Mouse (Mus musculus) embryonic facial prominence, embryonic 11.5 days (tissue): ENCODE measurements at regions not wholly inside any gene's neighbourhood (a gene's known extent, or its start where the extent isn't known, plus 50 kb on each side); places are given as distances from the start of the nearest gene placed in this dataset.

Source experiments
- ATAC-seq: fragments of 200-750 bp; cut with Nextera tagmentation; replicated peaks from 2 replicates; pipeline ENCODE4 v1.8.0; 2017; ENCODE audit warnings: low read depth; ENCODE audit not compliant: insufficient number of reproducible peaks, low FRiP score, low TSS enrichment
- DNase-seq: peaks from one replicate; pipeline ENCODE4 v3.0.0-alpha.2; 2015; ENCODE audit warnings: low spot score
- H3K27ac ChIP-seq: fragments of 300-500 bp; sonication (generic); replicated peaks from 2 replicates; pipeline ENCODE4 v1.5.1; 2014; ENCODE audit warnings: mild to moderate bottlenecking, low read depth, low read length, control low read depth
- H3K27me3 ChIP-seq: fragments of 300-500 bp; sonication (generic); 2 replicates; pipeline ENCODE4 v1.6.1; 2014; ENCODE audit warnings: mild to moderate bottlenecking, low read length, moderate library complexity, mixed read lengths; ENCODE audit not compliant: control insufficient read depth, insufficient read depth
- H3K36me3 ChIP-seq: fragments of 300-500 bp; sonication (generic); replicated peaks from 2 replicates; pipeline ENCODE4 v1.6.1; 2014; ENCODE audit warnings: low read depth, mild to moderate bottlenecking, low read length, moderate library complexity, mixed read lengths; ENCODE audit not compliant: control insufficient read depth, insufficient read depth
- H3K4me1 ChIP-seq: fragments of 300-500 bp; sonication (generic); 2 replicates; pipeline ENCODE4 v1.6.1; 2014; ENCODE audit warnings: low read length, mixed read lengths; ENCODE audit not compliant: control insufficient read depth, insufficient read depth
- H3K4me2 ChIP-seq: fragments of 300-500 bp; sonication (generic); 2 replicates; pipeline ENCODE4 v1.6.1; 2014; ENCODE audit warnings: low read depth, mild to moderate bottlenecking, control low read depth, low read length, moderate library complexity
- H3K4me3 ChIP-seq: fragments of 300-500 bp; sonication (generic); 2 replicates; pipeline ENCODE4 v1.5.1; 2014; ENCODE audit warnings: low read depth, low read length, control low read depth
- H3K9ac ChIP-seq: fragments of 300-500 bp; sonication (generic); replicated peaks from 2 replicates; pipeline ENCODE4 v1.6.1; 2014; ENCODE audit warnings: mild to moderate bottlenecking, control low read depth, low read length
- H3K9me3 ChIP-seq: fragments of 300-500 bp; sonication (generic); replicated peaks from 2 replicates; pipeline ENCODE4 v1.6.1; 2016; ENCODE audit warnings: mild to moderate bottlenecking, low read length, inconsistent platforms, mixed read lengths; ENCODE audit not compliant: control insufficient read depth
- WGBS: fragments of 180-500 bp; shearing (Covaris S2); extraction: QIAGEN DNeasy Blood & Tissue Kit; methylation state at CpG from one replicate; pipeline ENCODE4 v1.1.7; 2014; 5-methylcytosine and 5-hydroxymethylcytosine counted together

DNA sequence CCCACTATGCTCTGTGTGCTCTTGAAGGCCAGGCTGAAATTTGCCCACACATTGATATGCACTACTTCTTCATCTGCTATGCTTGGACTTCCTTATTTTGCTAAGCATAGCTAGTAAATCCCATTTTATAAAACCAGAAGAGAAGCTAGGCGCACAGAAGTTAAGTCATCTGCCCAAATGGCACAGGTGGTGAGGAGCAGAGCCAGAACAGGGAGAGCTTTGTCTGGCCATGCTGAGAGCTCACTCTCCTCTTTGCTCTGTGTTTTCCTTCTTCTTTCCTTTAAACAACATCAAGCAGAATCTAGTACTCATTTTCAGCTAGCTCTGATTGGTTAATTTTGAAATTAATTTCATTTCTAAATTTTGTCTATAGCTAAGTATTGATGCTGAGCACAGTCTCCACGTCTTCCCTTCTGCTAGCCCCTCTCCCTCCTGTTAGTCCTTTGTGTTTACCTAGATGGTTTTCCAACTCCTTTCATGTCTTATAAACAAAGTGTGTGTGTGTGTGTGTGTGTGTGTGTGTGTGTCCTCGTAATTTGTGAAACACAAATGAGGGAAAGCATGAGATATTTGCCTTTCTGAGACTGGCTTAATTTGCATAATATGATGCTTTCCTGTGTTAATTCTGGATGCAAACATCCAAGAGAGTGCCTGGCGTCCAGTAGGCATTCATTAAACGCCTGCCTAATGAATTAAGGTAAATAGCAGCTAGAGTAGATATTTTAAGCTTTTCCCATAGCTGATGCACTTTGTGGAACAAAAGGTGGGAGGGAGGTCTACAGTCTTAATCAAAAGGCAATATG is 283.6 kb downstream of the Elavl2 start:
- Histone ChIP-seq H3K36me3 (no peaks in the 10 kb centered on the region), H3K4me1 (no peaks in the 10 kb centered on the region), H3K27ac (no peak overlapping the region), H3K4me3 (no peak overlapping the region), H3K9ac (no peak overlapping the region), H3K27me3 (no peaks in the 10 kb centered on the region), H3K4me2 (no peak overlapping the region), H3K9me3 (no peaks in the 10 kb centered on the region)
- no peak for DNase-seq
- ATAC-seq, result no peak
- WGBS, result 77% methylated on average over 5 of the region's 5 CpGs

DNA sequence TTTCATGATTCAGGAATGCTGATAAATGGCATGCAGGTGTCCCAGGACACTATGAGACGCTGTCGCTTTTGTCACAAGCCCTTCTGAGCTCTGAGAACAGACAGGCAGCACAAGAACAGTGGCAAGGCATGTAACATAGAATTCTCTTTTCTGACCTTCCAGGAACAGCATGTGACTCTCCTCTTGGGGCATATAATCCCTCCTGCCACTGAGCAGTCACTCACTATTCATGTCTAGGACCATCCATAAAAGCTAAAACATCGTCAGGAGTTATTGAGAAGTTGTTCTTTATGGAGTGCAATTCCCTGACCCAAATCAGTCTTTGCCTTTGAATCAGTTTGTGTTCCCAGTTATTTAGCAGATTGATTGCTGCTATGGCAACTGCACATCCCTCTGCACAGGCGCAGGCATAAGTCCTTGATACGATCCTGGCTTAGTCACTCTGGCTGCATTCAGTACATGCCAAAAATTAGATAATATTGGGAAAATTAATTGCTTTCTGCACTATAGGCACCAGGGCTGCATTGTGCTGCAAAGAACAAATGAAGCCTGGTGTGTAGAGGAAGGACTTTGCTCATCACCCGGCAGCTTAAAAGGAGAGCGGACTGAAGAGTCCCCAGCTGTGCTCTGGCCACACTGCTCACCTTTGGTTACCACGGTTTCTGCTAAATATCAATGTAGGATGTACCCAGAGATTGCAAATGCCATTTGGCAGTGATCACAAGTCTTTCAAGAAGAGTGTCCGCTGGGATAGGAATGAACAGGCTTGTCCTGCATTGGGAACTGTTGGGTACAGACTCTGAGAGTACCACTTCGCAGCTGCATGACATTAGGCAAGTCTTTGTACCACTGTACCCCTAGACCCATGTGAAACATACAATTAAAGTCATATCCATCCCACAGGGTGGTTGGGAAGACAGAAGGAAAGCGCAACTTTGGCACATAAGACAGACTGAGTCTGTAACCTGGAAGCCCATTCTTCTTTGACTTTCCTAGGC is 288.6 kb downstream of the Elavl2 start:
- 90% methylated on average over 11 of the region's 11 CpGs for WGBS
- DNase-seq (no peak), ATAC-seq (no peak)
- no peak overlapping the region for H3K27ac ChIP-seq
- H3K9me3 ChIP-seq, result no peaks in the 10 kb centered on the region
- no peak overlapping the region for H3K4me3 ChIP-seq
- no peaks in the 10 kb centered on the region for H3K27me3 ChIP-seq
- H3K4me2 ChIP-seq, result no peak overlapping the region
- H3K4me1 ChIP-seq, result no peaks in the 10 kb centered on the region
- no peak overlapping the region for H3K9ac ChIP-seq
- no peaks in the 10 kb centered on the region for H3K36me3 ChIP-seq

DNA sequence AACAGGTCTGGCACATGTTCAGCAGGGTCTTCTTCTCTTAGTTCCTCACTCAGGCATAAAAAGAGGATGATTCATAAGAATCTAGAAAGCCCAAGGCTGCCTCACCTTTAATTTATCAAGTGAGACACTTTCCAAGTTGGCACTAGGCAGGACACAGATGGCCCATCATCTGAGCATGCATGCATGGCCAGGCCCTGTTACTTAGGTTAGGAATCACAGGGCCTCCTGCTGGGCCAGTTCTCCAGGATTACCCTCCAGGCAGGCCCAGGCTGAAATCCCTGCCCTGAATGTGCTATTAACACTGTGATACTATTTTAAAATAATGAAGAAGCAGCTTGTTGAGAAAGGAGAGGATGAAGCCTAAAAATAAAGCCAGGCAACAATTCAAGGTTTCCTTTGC is 304.5 kb downstream of the Elavl2 start:
- Histone ChIP-seq H3K27me3 (no peaks in the 10 kb centered on the region), H3K36me3 (no peaks in the 10 kb centered on the region), H3K4me1 (no peaks in the 10 kb centered on the region), H3K9me3 (no peaks in the 10 kb centered on the region), H3K4me3 (no peak overlapping the region), H3K4me2 (no peak overlapping the region), H3K27ac (no peak overlapping the region), H3K9ac (no peak overlapping the region)
- ATAC-seq (no peak), DNase-seq (no peak)

DNA sequence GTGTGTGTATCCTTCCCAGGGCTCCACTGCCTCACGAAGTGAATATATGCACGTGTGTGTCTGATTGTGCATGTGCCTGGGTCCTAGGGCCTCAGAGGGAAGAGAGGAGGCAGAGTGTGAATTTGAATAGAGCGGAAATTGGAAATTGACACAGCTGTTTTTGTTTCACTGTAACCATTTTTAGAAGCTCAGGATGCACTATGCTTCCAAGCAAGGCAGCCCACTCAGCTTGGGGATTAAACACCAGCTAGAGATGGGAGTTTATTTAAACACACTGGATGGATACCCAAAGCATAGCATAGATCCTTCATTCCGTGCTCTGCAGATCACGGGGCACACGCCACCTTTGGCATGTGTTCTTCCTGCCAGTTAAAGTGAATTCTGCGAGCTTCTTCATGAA is 306.2 kb downstream of the Elavl2 start:
- no peaks in the 10 kb centered on the region for H3K9me3 ChIP-seq
- H3K4me1 ChIP-seq, result no peaks in the 10 kb centered on the region
- no peaks in the 10 kb centered on the region for H3K27me3 ChIP-seq
- no peak overlapping the region for H3K4me3 ChIP-seq
- H3K27ac ChIP-seq, result no peak overlapping the region
- no peak overlapping the region for H3K4me2 ChIP-seq
- no peak overlapping the region for H3K9ac ChIP-seq
- DNase-seq (no peak), ATAC-seq (no peak)
- 85% methylated on average over 7 of the region's 7 CpGs for whole genome bisulfite sequencing
- H3K36me3 ChIP-seq, result no peaks in the 10 kb centered on the region

DNA sequence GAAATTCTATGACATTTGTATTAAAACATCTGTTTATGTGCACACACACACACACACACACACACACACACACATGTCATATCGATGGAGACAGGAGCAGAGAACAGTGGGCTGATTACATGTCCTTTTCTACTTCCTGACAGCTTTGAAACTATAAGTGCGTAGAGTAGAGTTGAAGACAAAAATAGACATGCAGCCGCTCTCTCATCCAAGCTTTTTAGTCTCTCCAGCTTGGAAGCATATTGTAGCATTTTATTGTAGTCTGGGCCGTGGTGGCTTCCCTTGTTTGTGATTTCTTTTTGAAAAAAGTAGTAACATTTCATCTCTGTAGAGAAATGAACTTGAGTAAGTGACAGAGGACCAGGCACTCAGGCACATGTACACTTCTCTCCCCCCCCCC is 306.7 kb downstream of the Elavl2 start:
- DNase-seq, result no peak
- Histone ChIP-seq H3K27me3 (no peaks in the 10 kb centered on the region), H3K9ac (no peak overlapping the region), H3K4me3 (no peak overlapping the region), H3K9me3 (no peaks in the 10 kb centered on the region), H3K27ac (no peak overlapping the region), H3K4me2 (no peak overlapping the region), H3K4me1 (no peaks in the 10 kb centered on the region), H3K36me3 (no peaks in the 10 kb centered on the region)
- no peak for ATAC-seq
- WGBS, result 89% methylated on average over 4 of the region's 4 CpGs

DNA sequence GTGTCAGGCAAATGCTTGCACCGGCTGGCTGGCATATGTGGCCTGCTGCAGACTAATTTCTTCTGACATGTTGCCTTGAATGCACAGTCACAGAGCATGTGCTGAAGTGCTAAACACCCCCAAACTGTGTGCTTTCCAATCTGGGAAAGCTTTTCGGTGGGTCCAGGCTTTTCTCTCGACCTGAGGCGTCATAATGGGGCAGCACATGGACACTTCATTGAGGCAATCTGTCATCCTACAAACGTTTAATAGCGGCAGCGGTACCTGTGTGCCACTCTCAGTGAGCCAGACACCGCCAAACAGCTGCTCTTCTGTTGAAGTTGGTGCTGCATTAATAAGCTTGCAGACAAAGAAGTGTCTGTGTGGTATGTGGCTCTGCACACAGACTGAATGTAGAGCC is 308.3 kb downstream of the Elavl2 start:
- Histone ChIP-seq H3K4me2 (no peak overlapping the region), H3K27me3 (no peaks in the 10 kb centered on the region), H3K9me3 (no peaks in the 10 kb centered on the region), H3K4me1 (no peaks in the 10 kb centered on the region), H3K4me3 (no peak overlapping the region), H3K9ac (no peak overlapping the region), H3K36me3 (no peaks in the 10 kb centered on the region), H3K27ac (no peak overlapping the region)
- 77% methylated on average over 8 of the region's 8 CpGs for WGBS
- no peak for DNase-seq
- ATAC-seq, result no peak

DNA sequence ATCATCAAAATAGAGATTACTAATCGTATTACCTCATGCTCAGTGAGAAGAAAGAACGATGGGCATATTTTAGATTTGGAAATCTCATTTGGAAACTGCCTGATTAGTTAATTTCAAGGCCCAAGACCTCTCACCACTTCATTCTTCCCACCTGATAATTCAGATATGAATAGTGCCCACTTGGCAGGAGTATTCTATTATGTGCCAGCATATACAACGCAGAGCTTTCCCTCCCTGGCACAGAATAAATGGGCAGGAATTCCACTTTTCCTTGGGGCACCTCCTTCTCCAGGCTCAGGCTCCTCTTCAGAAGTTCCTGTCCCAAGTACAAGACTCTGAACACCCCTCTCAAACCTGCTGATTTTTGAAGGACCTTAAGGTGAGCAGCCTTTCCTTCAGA is 308.7 kb downstream of the Elavl2 start:
- Histone ChIP-seq H3K9me3 (no peaks in the 10 kb centered on the region), H3K4me1 (no peaks in the 10 kb centered on the region), H3K27ac (no peak overlapping the region), H3K4me3 (no peak overlapping the region), H3K4me2 (no peak overlapping the region), H3K36me3 (no peaks in the 10 kb centered on the region), H3K9ac (no peak overlapping the region), H3K27me3 (no peaks in the 10 kb centered on the region)
- DNase-seq (no peak), ATAC-seq (no peak)
- 92% methylated on average over 3 of the region's 3 CpGs for WGBS

DNA sequence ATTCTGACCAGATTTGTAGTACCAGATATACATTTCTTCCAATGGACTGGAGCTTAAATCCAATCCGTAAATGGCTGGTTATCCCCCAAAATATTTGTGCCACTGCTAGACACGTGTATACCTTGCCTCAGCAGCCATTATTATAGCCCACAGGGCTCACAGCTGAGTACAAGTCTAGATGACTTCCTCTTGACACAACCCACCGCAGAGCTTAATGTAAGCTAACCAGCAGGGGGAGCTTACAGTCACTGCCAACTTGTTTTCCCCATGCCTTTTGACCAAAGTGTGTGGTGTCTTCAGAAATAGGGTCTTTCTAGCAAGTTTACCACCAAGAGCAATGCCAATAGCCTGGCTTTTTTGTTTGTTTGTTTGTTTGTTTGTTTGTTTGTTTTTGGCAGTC is 316.6 kb downstream of the Elavl2 start:
- Histone ChIP-seq H3K9me3 (no peaks in the 10 kb centered on the region), H3K4me1 (no peaks in the 10 kb centered on the region), H3K4me3 (no peak overlapping the region), H3K4me2 (no peak overlapping the region), H3K27ac (no peak overlapping the region), H3K36me3 (no peaks in the 10 kb centered on the region), H3K27me3 (no peaks in the 10 kb centered on the region), H3K9ac (no peak overlapping the region)
- DNase-seq (peak; percentile 38), ATAC-seq (no peak)
- WGBS, result 60% methylated on average over 3 of the region's 3 CpGs
